Mouse (Mus musculus) stomach, embryonic 16.5 days (tissue): ENCODE data around the gene Tgfb1i1. TPM values are rescaled to one million over a fixed set of nuclear protein-coding genes. Genes with fewer than 3 reads are reported as not detected.

Source experiments
- ATAC-seq: fragments of 200-750 bp; cut with Nextera tagmentation; 2 replicates; pipeline ENCODE4 v1.8.0; 2017; ENCODE audit warnings: moderate number of reproducible peaks, moderate TSS enrichment; ENCODE audit not compliant: insufficient read depth, low FRiP score
- H3K27ac ChIP-seq: fragments of 300-500 bp; sonication (generic); 2 replicates; pipeline ENCODE4 v1.5.1; 2014; ENCODE audit warnings: low read length
- H3K27me3 ChIP-seq: fragments of 300-500 bp; sonication (generic); 2 replicates; pipeline ENCODE4 v1.6.1; 2014; ENCODE audit warnings: low read length, control low read depth, mixed read lengths; ENCODE audit not compliant: control insufficient read depth, insufficient read depth
- H3K36me3 ChIP-seq: fragments of 300-500 bp; sonication (generic); 2 replicates; pipeline ENCODE4 v1.6.1; 2014; ENCODE audit warnings: low read length; ENCODE audit not compliant: control insufficient read depth, insufficient read depth
- H3K4me1 ChIP-seq: fragments of 300-500 bp; sonication (generic); 2 replicates; pipeline ENCODE4 v1.6.1; 2014; ENCODE audit warnings: low read length, control low read depth, mixed read lengths; ENCODE audit not compliant: control insufficient read depth, insufficient read depth
- H3K4me2 ChIP-seq: fragments of 300-500 bp; sonication (generic); 2 replicates; pipeline ENCODE4 v1.6.1; 2014; ENCODE audit warnings: low read depth, low read length, mixed read lengths
- H3K4me3 ChIP-seq: fragments of 300-500 bp; sonication (generic); replicated peaks from 2 replicates; pipeline ENCODE4 v1.5.1; 2014; ENCODE audit warnings: mild to moderate bottlenecking, low read length
- H3K9ac ChIP-seq: fragments of 300-500 bp; sonication (generic); 2 replicates; pipeline ENCODE4 v1.6.1; 2014; ENCODE audit warnings: low read length
- H3K9me3 ChIP-seq: fragments of 300-500 bp; sonication (generic); replicated peaks from 2 replicates; pipeline ENCODE4 v1.6.1; 2016; ENCODE audit warnings: low read length, control low read depth; ENCODE audit not compliant: control insufficient read depth
- WGBS: fragments of 180-500 bp; shearing (Covaris S2); extraction: QIAGEN DNeasy Blood & Tissue Kit; methylation state at CpG from one replicate; pipeline ENCODE4 v1.1.7; 2014; 5-methylcytosine and 5-hydroxymethylcytosine counted together
- polyA plus RNA-seq: library from polyadenylated mRNA; unstranded; fragments of >200 nt; fragmentation: Nextera tagmentation; extraction: Ambion mirVana; gene quantifications from 2 replicates; pipeline ENCODE4 v1.2.1, GENCODE M21; 2015

Tgfb1i1 gene
- polyA plus RNA-seq, 1 experiment from 2014 or later = 234 TPM

- WGBS = 87% methylated on average over 3 of the region's 3 CpGs
- Histone ChIP-seq H3K27me3 (no peaks in the 10 kb centered on the region), H3K4me2 (no peak overlapping the region), H3K27ac (no peak overlapping the region), H3K9ac (no peak overlapping the region), H3K9me3 (no peaks in the 10 kb centered on the region), H3K4me3 (no peak overlapping the region), H3K4me1 (no peaks in the 10 kb centered on the region), H3K36me3 (no peaks in the 10 kb centered on the region)
- ATAC-seq = no peak
These were observed 25.7 kb upstream of the Tgfb1i1 start for GRCm38 (mm10) chr7:128220936-128221335.

GRCm38 (mm10) chr7:128231741-128232140, 14.9 kb upstream of the Tgfb1i1 start:
- WGBS = 36% methylated on average over 8 of the region's 8 CpGs
- no peaks in the 10 kb centered on the region for H3K27me3 ChIP-seq
- no peaks in the 10 kb centered on the region for H3K36me3 ChIP-seq

GRCm38 (mm10) chr7:128234796-128235195, 11.8 kb upstream of the Tgfb1i1 start:
- ATAC-seq = no peak
- no peak overlapping the region for H3K4me2 ChIP-seq
- peaks cover 5% of the 10 kb centered on the region for H3K4me1 ChIP-seq
- H3K9me3 ChIP-seq = no peaks in the 10 kb centered on the region
- H3K9ac ChIP-seq = no peak overlapping the region
- no peak overlapping the region for H3K4me3 ChIP-seq
- WGBS = 74% methylated on average over 2 of the region's 2 CpGs
- H3K36me3 ChIP-seq = 0 out of 2 replicates have a peak, but pooled peaks cover under 1% of the 10 kb centered on the region
- no peak overlapping the region for H3K27ac ChIP-seq
- H3K27me3 ChIP-seq = no peaks in the 10 kb centered on the region

More at GRCm38 (mm10) chr7:128231741-128232140, 14.9 kb upstream of the Tgfb1i1 start:
- Histone ChIP-seq H3K27ac (no peak overlapping the region), H3K9ac (no peak overlapping the region), H3K4me2 (no peak overlapping the region), H3K9me3 (no peaks in the 10 kb centered on the region), H3K4me3 (no peak overlapping the region), H3K4me1 (peaks cover 3% of the 10 kb centered on the region)
- no peak for ATAC-seq

- WGBS = 66% methylated on average over 1 of the region's 1 CpGs
These were observed 11.1 kb upstream of the Tgfb1i1 start for GRCm38 (mm10) chr7:128235481-128235880.

GRCm38 (mm10) chr7:128236426-128236825, 10.2 kb upstream of the Tgfb1i1 start:
- Histone ChIP-seq H3K27ac (peak overlapping the region; percentile 99; the same call in 1 of the 2 replicates), H3K27me3 (no peaks in the 10 kb centered on the region), H3K4me2 (0 out of 2 replicates have a peak overlapping the region, but pooled peaks have one; percentile 57), H3K4me1 (peaks cover 5% of the 10 kb centered on the region), H3K9ac (peak overlapping the region; percentile 91), H3K9me3 (no peaks in the 10 kb centered on the region), H3K36me3 (0 out of 2 replicates have a peak, but pooled peaks cover 11% of the 10 kb centered on the region), H3K4me3 (no peak overlapping the region; the same call in 1 of the 2 replicates)
- 93% methylated on average over 13 of the region's 13 CpGs for WGBS
- ATAC-seq = no peak

More at GRCm38 (mm10) chr7:128235481-128235880, 11.1 kb upstream of the Tgfb1i1 start:
- no peak for ATAC-seq
- H3K27me3 ChIP-seq = no peaks in the 10 kb centered on the region
- no peak overlapping the region for H3K27ac ChIP-seq
- no peaks in the 10 kb centered on the region for H3K9me3 ChIP-seq
- peaks cover 5% of the 10 kb centered on the region for H3K4me1 ChIP-seq
- no peak overlapping the region for H3K4me3 ChIP-seq
- no peak overlapping the region for H3K9ac ChIP-seq
- H3K4me2 ChIP-seq = no peak overlapping the region
- H3K36me3 ChIP-seq = 0 out of 2 replicates have a peak, but pooled peaks cover 7% of the 10 kb centered on the region

- 21% methylated on average over 37 of the region's 37 CpGs for WGBS
- peak within 1 kb of the TSS; percentile 91 for H3K9ac ChIP-seq
- ATAC-seq = peak; percentile 43; the same call in 1 of the 2 replicates
These were observed 9.6 kb upstream of the Tgfb1i1 start, which contains the start of gene Armc5 for GRCm38 (mm10) chr7:128236856-128237592. Armc5 (plus strand) TSS chr7:128237342.

GRCm38 (mm10) chr7:128237593-128237926, 9.1 kb upstream of the Tgfb1i1 start:
- ATAC-seq = no peak
- 0 out of 2 replicates have a peak, but pooled peaks cover 11% of the 10 kb centered on the region for H3K36me3 ChIP-seq

More at GRCm38 (mm10) chr7:128236856-128237592, 9.6 kb upstream of the Tgfb1i1 start, which contains the start of gene Armc5:
- Histone ChIP-seq H3K4me2 (peak within 1 kb of the TSS; percentile 57), H3K4me3 (peak within 1 kb of the TSS; percentile 72), H3K36me3 (0 out of 2 replicates have a peak, but pooled peaks cover 11% of the 10 kb centered on the region), H3K27me3 (no peaks in the 10 kb centered on the region), H3K9me3 (no peaks in the 10 kb centered on the region), H3K4me1 (peaks cover 5% of the 10 kb centered on the region), H3K27ac (peak within 1 kb of the TSS; percentile 99)

GRCm38 (mm10) chr7:128237927-128238778, 8.5 kb upstream of the Tgfb1i1 start, which contains the start of gene 9130023H24Rik:
9130023H24Rik (minus strand) TSS chr7:128238031.
- Histone ChIP-seq H3K9me3 (no peaks in the 10 kb centered on the region), H3K27me3 (no peaks in the 10 kb centered on the region), H3K4me1 (peaks cover 5% of the 10 kb centered on the region), H3K36me3 (0 out of 2 replicates have a peak, but pooled peaks cover 12% of the 10 kb centered on the region), H3K27ac (peak within 1 kb of the TSS; percentile 99), H3K9ac (peak within 1 kb of the TSS; percentile 91), H3K4me3 (peak within 1 kb of the TSS; percentile 72), H3K4me2 (peak within 1 kb of the TSS; percentile 86)
- ATAC-seq = peak; percentile 89
- under 1% methylated on average over 72 of the region's 72 CpGs for WGBS

More at GRCm38 (mm10) chr7:128237593-128237926, 9.1 kb upstream of the Tgfb1i1 start:
- WGBS = 0% methylated on average over 25 of the region's 25 CpGs
- H3K9me3 ChIP-seq = no peaks in the 10 kb centered on the region
- peak overlapping the region; percentile 99 for H3K27ac ChIP-seq
- H3K4me1 ChIP-seq = peaks cover 5% of the 10 kb centered on the region
- no peaks in the 10 kb centered on the region for H3K27me3 ChIP-seq
- peak overlapping the region; percentile 91 for H3K9ac ChIP-seq
- H3K4me2 ChIP-seq = peak overlapping the region; percentile 57
- peak overlapping the region; percentile 72 for H3K4me3 ChIP-seq
